Mouse (Mus musculus) neural tube, embryonic 10.5 days (tissue): ENCODE data around the gene Bex1.

Source experiments
- DNase-seq: peaks from one replicate; pipeline ENCODE4 v3.0.0-alpha.2; 2017; ENCODE audit warnings: low spot score; ENCODE audit errors: extremely low spot score

The Bex1 gene

DNA sequence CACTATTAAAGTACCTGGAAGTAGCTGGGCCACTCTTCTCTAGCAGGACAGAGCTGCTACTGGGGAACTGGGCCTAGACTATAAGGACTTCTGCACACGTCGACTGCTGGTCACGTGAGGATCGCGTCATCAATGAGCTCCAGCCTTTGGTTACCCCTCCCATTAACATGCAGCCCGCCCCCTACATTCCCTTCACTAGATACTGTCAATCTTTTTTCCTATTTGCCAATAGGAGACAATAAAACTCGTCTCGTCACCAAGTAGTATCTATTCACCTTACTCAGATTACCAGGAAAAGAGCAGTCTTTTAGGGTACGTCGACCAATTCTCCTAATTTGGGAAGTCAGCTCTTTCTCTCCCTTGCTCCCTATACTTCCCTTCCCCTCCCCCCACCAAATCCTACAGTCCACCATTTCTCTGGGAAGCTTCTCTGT lies 43.2 kb downstream of the Bex1 start, which contains the start of gene Tceal8:
Gene Tceal8, minus strand, starts transcription at position 225 of the 434 bp plus-strand sequence.
- peak; percentile 66 for DNase-seq

DNA sequence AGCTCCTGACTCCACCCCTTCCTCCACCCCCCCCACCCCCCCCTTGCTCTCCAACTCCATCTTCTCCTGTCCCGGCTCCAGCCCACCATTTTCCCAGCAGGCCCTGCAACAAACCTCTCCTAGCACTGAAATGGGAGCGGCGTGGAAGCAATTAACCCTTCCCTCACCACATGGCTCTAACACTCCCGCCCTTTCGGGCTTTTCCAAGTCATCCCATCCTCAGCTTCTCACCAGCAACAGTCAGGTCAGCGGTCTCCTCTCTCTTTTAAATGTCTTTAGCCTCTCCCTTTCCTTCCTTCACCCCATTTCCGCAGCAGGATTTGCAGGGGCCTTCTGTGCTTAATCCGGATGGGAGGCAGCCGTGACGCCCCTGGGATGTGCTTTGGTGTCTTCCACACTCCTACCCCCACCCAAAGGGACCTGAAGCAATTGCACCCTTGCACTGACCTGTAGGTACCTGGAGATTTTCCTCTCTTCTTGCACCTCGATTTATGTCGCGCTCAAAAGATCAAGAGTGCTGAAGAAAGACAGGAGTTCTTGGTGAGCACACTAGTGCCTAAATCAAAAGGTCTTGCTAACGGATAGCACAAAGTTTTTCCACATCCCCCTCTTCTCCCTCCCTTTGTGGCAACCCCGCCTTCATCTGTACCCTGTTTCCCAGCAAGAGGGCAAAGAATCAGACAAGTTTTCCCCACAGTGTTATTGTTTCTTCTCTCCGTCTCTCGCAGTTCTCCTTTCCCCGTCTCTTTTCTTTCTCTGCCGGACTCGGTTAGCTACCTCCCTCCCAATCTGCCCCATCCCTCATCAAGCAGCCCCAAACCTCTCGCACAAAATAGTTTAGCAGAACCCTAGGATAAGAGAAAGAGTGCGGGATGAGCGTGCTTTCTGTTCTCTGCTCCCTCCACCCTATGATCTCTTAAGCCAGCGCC lies 43.9 kb downstream of the Bex1 start:
- peak; percentile 63 for DNase-seq

DNA sequence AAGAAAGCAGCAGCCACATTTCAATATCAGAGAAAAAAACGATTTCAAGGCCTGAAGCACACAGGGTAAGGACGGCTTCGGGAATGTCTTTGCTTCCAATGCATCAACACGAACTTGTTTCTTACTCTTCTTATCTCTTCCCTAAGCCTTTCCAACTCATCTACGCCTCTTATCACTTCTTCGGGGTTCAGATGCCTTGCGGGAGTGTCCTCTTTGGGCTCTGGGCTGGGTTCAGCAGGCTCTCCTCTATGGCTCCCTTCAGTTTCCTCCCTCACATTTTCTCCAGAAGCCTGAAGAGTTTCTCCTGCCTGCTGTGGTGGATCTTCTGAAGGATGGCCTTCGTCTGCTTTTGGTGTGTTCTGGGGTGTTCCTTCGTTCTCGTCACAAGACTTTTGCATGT lies 44.7 kb downstream of the Bex1 start:
- peak; percentile 15 for DNase-seq
